Mouse (Mus musculus) adrenal gland, adult (tissue): Measurements from ENCODE around the gene Cpeb1.

ENCODE experiments used
- DNase-seq, 2 experiments: peaks; one replicate each; pipeline ENCODE4 v3.0.0; 2022 to 2023; ENCODE audit warnings: low spot score in 1 of 2; ENCODE audit not compliant: inconsistent age in 2 of 2

Gene Cpeb1

DNA sequence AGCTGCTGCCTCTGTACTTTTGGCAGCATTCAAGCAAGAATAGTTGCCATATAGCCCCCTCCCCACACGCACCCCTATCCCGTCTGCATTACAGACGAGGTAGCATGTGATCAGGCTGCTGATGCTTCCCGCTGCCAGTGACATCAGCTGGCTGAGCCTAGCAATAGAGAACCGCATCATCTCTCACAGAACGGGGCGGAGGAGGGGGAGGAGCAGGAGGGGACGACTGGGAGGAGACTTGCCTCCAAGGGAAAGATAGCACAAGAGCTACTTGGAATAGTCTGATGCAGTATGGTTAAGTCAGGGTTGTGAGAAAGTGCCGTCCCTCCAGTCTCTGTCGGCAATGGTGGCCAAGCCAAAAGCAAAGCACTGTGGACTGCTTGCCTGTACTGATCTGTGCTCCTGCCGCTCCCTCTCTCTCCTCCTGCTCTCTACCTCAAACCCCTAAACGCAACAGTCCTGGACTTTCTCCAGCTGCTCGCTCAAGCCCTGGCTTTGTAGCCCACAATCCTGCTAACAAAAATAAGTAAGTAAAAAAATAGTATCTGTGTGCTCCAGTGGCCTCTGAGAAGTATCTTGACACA is 82.8 kb downstream of the Cpeb1 start:
- peak; percentile 69 to 86 for DNase-seq

DNA sequence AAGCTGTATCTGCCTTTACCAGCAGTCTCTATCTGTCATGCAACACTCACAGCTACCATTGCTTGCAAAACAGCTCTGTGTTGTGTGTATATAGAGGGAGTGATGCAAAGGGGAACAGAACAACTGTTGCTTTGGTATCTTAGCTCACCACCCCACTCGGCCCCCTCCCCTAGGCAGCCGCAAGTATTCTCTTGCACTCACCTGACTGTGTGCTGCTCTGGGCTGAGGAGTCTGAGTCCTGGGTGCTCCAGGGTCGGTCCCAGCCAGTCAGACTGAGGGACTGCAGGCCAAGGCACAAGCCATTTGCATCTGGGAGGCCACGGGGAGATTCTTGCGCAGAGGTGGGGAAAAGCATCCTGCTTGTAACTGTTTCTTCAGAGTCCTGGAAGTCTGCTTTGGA is 83.5 kb downstream of the Cpeb1 start:
- peak in 1 of 2 experiments; percentile 47 for DNase-seq

DNA sequence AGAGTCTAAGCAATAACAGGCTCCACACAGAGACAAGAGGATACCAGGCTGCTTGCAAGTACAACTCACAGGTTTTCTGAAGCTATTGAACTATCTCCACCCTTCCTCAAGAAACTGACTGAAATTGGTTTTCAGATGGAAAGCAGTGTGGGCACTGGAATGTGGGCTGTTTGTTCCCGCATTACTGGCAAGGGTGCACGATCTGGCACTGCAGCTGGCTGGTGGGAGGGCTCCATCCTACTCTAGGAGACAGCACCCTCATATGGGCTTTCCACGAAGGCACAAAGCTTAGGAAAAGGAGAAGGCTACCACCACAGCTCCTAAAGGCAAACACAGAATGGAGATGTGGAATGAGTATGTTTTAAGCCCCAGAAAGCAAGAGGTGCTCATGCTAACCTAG is 85.5 kb downstream of the Cpeb1 start:
- no peak for DNase-seq

DNA sequence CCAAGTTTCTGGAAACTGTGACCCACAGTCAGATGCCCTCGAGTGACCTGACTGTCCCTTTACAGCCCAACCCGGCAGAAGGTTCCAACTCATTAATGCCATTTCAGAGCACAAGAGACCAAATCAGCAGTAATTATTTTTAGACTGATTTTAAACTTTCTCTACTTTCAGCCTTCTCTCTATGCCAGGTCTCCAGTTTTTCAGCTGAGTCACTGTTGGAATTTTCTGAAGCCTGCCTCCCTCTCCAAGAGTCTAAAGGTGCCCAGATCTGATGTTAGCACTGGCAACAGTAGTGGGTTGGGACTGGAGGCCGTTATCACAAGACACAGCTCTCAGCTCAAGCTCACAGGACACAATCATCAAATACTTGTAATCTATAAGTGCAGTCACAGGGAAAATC is 87.3 kb downstream of the Cpeb1 start:
- no peak for DNase-seq

DNA sequence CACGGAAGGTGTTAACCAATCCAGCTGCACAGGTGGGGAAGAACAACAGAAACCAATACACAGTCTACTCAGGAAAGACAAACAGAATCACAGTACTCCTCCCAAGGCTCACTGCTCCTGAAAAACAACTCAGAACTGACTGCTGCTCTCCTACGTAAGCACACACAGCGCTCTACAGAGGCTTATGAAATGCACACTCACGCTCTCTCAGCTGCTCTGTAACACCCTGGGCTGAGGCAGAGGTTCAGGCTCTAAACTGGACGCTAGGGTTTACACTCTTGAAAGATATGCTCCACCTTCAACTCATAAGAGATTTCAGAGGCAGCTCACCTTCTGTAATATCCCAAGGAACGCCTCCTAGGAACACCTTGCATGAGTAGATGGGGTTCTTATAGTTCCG is 98.3 kb downstream of the Cpeb1 start:
- no peak for DNase-seq

DNA sequence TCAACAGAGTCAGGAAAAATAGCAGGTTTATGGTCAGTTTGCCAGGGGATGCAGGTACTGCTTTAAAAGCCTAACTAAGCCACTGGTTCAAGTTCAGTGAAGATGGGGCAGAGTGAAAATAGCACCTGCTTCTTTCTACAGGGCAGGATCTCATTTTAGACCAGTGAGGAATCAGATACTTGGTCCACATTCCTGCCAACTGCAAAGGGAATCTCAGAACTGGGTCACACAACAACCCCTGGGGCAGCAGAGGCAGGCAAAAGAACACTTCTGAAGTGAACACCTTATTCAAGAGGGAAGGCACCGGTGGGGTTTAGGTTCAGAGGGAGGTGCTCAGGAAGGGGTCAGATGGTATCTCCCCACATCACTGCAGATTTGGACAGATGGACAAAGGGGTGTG is 98.9 kb downstream of the Cpeb1 start:
- DNase-seq, result no peak

DNA sequence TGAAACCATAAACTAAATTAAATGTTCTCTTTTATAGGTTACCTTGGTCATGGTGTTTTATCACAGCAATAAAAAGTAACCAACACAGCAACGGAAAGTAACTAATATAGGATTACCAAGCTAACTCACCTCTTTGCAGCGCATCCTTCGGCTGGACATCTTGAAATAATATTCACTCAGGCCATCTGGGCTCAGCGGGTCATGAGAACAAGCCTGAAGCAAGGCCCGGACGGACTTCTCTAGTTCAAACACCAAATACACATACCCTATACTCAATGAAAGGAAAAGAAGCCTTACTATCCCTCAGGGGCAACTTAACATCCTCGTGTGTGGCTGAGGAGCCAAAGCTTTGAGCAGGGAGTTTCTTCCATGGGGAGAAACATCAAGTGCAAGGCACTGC is 99.5 kb downstream of the Cpeb1 start:
- DNase-seq, result no peak

DNA sequence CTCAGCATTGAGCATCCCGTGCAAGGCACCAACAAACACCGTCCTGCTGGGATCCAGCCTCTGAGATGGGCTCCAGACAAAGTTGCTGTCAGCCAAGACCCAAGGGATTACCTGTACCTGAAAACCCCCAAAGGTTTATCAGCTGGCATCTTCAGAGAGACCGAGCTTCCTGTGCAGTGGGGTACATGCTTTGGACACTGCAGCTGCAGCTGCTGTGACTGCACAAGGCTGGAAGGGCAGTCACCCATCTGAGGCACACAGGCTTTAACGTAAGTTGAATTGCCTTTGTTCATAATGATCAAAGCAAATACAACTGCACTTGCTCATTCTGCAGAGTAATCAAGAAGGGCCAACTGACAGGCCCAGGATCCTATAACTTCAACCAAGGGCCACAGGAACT is 103.4 kb downstream of the Cpeb1 start:
- DNase-seq, result no peak

DNA sequence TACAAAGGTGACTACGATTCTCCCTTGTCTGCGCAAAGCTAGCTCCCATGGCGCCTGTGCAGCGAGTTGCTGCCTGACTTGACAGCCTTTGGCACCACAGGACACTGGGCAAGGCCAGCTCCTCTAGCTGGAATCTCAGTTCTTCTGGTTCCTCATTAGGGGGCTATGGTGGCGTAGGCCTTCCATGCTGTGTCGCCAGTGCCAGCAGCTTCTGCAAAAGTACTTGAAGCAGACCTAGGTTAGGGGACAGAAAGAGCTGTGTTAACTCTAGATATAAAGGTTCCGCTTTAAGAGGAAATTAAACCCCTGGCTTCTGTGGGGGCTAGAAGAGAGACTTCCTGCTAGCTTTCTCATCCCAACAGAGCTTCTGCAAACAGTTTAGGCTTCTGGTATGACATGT is 107.1 kb downstream of the Cpeb1 start:
- peak in 1 of 2 experiments; percentile 26 for DNase-seq

DNA sequence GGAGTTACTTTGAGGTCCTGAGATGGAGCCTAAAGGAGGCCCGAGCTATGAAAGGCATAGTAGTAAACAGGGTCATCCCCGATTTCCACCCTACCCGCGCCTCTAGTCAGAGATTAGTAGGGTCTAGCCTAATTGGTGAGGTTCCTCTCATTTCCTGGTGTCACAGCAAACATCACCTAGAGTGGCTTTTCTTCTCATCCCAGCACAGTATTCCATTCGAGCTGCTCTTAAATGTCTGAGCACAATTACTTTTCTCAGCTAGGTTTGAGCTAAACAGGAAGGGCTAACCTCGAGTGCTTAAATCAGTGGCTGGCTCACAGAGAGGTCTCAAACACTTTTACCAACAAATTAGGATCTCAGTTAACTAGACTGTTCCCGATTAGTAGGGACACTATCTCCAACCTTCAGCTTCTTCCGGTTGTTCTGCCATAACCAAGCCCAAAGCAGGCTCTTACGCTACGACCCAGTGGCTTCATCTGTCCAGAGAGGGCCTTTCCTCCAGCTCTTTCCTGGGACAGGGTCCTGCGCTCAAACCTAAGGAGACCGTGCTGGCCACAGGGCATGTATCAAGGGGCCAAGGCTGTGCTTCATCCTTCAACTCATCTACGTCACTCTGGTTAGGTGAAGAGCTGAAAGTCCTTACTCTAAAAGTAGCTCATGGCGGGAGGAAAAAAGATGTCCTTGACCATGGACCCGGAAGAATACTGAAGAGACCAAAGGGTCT is 109.7 kb downstream of the Cpeb1 start:
- DNase-seq, result peak; percentile 46 to 68

DNA sequence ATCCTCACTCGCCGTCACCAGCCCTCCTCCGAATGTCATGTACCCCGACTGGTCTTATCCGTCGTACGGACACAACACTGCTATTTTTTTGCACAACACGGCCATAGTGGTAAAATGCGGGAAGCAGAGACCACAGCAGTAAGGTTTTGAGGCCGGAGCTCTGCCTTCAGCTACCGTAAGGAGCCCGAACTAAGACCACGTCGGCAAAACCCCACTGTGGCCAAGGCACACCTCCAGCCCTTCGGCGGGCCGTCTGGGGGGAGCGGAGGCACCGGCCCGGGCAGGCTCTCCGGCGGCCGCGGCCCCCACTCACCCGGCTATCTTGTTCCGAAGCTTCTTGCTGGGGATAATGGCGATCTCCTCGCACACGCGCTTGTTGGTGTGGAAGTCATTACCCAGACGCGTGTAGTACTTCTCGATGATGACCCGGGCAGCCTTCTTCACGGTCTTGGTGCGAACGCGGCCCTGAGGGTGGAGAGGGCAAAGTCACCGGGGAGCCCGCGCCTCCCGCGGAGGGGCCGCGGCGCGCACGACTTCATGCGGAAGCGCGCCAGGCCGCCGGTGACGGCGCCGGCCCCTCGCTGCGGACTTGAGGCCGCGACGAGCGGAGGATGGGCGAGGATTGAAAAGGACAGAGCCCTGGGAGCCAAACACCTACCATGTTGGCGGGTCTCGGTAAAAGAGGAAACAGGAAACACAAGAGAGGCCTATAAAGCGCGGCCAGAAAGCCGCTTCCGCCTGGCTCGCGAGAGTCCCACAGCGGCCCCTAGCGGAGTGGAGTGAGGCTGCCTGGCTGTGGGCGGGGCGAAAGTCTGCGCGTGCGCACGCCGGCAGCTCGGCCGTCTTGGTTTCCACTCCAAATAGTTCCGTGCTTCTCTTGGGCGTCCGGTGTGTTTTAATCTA is 110.5 kb downstream of the Cpeb1 start, which contains the start of gene Rps17:
Gene Rps17, minus strand, starts transcription at position 711 of the 903 bp plus-strand sequence.
- DNase-seq, result peak; percentile 97 to 99

DNA sequence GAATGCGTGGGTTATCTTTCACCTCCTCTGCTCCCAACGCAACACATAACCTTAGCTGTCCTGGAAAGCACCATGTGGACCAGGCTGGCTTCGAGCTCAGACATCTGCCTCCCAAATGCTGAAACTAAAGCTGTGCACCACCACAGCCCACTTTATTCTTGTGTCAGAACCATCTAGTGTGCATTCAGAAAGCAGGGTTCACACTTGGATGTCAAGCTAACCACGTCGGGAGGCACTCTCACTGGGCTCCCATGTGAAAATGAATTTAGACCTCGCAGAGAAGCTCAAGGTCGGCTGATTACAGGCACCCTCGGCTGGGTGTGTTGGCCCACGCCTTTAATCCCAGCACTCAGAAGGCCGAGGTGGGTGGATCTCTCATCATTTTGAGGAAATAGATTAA is 111.4 kb downstream of the Cpeb1 start:
- peak in 1 of 2 experiments; percentile 72 for DNase-seq

DNA sequence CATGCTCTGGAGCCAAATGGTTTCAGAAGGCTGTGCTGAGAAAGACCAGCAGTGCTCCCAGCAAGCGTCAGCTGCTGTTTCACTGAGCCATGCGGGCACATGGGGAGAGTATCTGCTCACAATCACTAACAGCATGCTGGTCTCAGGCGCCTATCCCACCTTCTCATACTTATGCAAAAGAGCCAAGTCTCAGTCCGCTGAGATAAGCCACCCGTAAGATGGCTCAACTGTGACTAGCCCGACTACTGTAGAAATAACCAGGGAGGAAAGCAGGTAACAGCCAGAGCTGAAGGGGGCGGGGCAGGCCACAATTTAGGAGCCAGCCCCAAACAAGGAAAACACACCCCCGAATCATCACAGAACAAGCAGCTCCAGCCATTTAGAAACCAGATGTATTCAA is 111.9 kb downstream of the Cpeb1 start:
- peak in 1 of 2 experiments; percentile 58 for DNase-seq

DNA sequence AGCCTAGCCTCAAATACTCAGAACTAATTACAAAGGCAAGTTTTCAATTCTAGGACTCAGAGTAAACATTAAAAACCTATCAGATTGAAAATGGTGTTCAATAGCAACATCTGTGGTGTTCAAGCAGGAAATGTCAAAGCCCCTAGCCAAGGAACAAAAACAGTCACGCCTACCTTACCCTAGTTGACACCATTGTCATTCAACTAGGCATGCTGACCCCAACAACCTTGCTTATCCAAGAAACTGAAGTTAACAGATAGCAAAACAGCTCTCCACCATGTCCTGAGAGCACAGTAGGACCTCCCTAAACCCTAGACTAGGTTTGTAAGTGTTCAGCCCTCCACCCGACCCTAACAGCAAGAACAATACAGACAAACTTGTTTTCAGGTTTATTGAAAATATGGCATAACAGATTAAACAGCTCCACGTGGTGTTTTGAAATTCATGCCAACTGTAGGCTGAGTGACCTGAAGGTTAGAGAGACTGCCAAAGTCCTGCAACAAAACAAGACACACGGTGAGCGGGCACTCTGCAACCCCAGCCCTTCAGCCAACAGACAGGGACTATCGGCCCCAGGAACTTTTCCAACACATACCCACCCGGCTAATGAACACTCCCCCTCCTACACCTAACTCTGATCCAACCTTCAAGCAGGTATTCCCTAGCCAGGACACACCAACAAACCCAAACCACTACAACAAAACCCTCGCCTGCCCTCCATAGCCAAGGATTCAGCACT is 112.7 kb downstream of the Cpeb1 start:
- DNase-seq, result peak in 1 of 2 experiments; percentile 47

DNA sequence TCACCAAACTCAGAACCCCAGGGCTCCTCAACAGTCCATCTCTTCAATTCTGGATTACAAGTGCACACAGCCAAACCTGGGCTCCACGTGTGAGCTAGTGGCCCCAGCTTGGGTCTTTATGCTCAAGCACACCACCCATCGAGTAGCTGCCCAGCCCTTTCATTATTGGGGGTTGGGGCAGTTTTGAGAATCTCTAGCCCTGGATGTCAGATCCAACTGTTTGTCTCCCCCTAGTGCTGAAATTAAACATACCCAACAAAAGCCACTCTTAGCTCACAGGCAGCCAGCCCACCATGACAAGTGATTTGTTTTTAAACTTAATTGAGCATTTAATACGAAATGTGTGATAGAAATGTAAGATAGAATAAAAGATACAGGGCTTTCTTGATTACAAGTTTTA is 113.7 kb downstream of the Cpeb1 start:
- DNase-seq, result peak in 1 of 2 experiments; percentile 70

DNA sequence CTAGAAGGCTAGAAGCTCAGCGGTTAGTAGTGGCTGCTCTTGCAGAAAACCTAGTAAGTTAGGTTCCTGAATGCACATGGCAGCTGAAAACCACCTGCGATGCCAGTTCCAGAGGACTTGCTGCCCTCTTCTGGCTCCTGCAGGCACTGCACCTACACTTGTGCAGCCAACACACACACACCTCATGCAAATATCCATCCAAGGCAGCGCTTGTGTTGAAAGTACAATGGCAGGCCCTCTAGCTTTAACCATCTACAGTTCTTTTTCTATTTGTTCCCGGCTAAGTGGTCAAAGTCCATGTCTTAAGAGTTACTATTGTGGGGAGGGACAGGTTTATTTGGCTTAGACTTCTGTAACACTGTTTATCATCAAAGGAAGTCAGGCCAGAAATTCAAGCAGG is 115.5 kb downstream of the Cpeb1 start:
- DNase-seq, result peak; percentile 43 to 67

DNA sequence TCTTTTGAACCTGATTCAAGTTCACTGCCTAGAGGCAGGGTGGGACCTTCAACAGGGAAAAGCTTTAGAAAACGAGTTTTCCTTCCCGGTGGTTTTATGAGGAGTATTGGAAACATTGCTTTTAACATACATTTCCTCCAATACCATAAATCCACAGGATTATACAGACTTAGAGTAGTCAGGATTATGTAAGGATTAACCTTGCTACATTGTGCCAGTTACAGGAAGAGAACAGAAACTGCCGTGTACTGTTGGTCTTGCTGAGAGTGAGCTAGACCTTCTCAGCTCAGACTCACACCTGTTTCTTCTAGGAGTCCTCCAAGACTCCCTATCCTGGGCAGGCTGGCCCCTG is 116.8 kb downstream of the Cpeb1 start:
- DNase-seq, result no peak

DNA sequence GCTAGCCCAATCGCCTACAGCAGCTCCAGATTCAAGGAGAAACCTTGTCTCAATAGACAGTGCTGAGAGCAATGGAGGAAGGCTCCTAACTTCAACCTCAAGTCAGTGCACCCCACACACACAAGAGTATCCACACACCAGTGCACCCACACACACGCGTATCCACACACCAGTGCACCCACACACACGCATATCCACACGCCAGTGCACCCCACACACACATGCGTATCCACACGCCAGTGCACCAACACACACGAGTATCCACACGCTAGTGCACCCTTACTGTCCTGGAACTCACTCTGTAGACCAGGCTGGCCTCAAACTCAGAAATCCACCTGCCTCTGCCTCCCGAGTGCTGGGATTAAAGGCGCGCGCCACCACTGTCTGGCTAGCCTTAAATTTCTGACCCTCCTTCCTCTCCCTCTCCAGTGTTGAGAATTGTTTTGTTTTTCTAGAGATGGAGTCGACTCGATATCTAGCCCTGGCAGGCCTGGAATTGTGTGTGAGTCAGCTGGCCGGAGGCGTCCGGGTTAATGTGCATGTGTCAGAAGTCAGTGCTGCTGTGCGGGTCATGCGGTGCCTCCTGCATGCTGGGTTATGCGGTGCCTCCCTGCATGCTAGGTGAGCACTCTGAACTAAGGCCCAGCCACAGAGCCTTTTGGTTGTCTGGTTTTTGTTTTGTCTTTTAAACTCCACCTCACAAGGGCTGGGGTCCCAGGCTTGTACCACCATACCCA is 117.3 kb downstream of the Cpeb1 start:
- peak; percentile 37 to 68 for DNase-seq

DNA sequence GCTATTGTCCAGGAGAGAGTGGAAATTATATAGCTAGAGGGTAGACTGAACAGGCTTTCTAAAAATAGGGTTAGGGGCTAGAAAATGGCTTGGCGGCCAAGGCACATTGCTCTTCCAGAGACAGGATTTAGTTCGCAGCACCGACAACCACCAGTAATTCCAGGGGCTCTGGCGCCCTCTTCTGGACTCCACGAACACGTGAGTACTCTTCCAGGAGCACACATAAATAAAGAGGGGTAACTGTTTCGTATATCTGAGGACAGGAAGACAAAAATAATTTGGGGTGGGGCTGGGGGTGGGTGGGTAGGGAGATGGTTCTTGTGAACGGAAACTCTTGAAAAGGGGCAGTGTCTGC is 118.9 kb downstream of the Cpeb1 start:
- peak; percentile 52 to 72 for DNase-seq

DNA sequence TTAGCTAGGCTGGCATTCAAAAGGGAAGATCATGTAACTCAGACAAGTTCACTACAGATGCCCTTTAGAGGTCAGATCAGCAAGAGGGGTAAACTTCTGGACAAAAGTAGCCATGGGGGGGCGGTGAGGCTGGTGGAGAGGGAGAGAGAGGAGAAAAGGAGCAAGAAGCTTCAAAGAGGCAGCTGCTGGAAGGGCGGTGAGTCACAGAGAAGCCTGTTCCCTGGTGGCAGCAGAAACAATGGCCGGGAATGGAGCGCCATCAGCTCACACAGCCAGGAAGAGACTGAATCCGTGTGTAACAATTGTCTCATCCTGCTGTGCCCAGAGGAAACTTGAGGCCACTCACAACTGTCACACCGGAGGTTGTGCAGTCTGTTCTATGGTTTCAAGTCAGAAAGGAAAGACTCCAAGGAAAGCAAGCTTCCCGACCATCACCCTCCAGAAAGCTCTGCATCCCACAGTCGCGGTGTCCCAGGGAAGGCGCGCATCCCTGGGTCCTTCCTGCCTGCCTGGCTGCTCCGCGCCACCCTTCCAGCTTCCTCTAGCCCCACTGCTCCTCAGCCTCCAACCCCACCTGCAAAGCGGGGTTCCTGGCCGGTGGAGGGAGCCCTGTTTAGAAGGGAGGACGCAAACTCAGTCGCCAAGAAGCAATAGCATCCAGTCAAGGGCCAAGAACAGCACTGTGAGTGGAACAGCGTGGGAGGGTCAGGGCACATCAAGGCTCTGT is 119.4 kb downstream of the Cpeb1 start:
- DNase-seq, result peak; percentile 50 to 69
